Mouse (Mus musculus): ENCODE measurements around the gene Cct6b.

DNA sequence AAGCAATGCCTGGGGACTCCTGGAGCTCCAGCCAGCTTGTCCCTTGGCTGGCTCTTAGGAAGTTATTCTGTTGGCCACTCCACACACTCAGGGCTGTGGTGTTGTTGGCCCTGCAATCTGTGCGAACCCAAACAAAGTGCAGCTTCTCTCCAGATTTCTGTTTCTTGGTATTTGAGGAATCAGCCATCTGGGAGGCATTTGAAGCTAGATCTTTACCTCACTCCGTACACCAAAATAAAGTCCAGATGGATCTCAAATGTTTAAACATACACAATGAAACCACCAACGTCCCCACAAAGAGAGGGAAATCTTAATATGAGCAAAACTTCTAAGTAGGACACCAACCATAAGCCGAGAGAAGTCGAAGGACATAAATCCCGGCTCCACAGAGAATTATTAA lies 71.5 kb downstream of the Cct6b start:
- TF ChIP-seq HCFC1 (IDR thresholded peaks at IDR 0.05; ENCODE audit: borderline replicate concordance, insufficient read depth, low read length) (no peak), MAFK (IDR thresholded peaks at IDR 0.05; ENCODE audit: insufficient read depth, low read depth, low read length) (no peak)

Measured in ES-E14 (cell line).